Mouse (Mus musculus): Measurements from ENCODE around the gene Serpina1f. TPM values are rescaled to one million over a fixed set of nuclear protein-coding genes. Genes with fewer than 3 reads are reported as not detected.
"Not testable (repeated sequence)": the region's sequence is repeated elsewhere in the genome, so short reads cannot be mapped to it uniquely, and the experiment has no call there.

Serpina1f gene
- polyA plus RNA-seq, 1 experiment from 2014 or later = not detected

- Histone ChIP-seq H3K4me2 (ENCODE audit: low read depth, low read length) (no peak overlapping the region), H3K27ac (ENCODE audit: low read depth, low read length) (no peak overlapping the region), H3K9me3 (ENCODE audit: control insufficient read depth, low read length) (no peaks in the 10 kb centered on the region), H3K9ac (replicated peaks; ENCODE audit: low read depth, low read length) (no peak overlapping the region), H3K36me3 (ENCODE audit: control insufficient read depth, insufficient read depth, low read length) (no peaks in the 10 kb centered on the region), H3K27me3 (ENCODE audit: control insufficient read depth, insufficient read depth, low read length) (no peaks in the 10 kb centered on the region), H3K4me1 (ENCODE audit: control insufficient read depth, insufficient read depth, low read length) (no peaks in the 10 kb centered on the region), H3K4me3 (ENCODE audit: low read depth, low read length) (no peak overlapping the region)
- WGBS = 87% methylated on average over 2 of the region's 2 CpGs
- no peak for ATAC-seq (ENCODE audit: low read depth)
These were observed 22.1 kb downstream of the Serpina1f start for GRCm38 (mm10) chr12:103673179-103673578.

GRCm38 (mm10) chr12:103671483-103671882 is 23.8 kb downstream of the Serpina1f start:
- Histone ChIP-seq H3K4me1 (ENCODE audit: control insufficient read depth, insufficient read depth, low read length) (no peaks in the 10 kb centered on the region), H3K4me2 (ENCODE audit: low read depth, low read length) (no peak overlapping the region), H3K9ac (replicated peaks; ENCODE audit: low read depth, low read length) (no peak overlapping the region), H3K36me3 (ENCODE audit: control insufficient read depth, insufficient read depth, low read length) (no peaks in the 10 kb centered on the region), H3K4me3 (ENCODE audit: low read depth, low read length) (no peak overlapping the region), H3K27ac (ENCODE audit: low read depth, low read length) (no peak overlapping the region), H3K9me3 (ENCODE audit: control insufficient read depth, low read length) (no peaks in the 10 kb centered on the region), H3K27me3 (ENCODE audit: control insufficient read depth, insufficient read depth, low read length) (no peaks in the 10 kb centered on the region)
- WGBS = 81% methylated on average over 3 of the region's 3 CpGs
- ATAC-seq (ENCODE audit: low read depth) = no peak

GRCm38 (mm10) chr12:103670964-103671363 is 24.4 kb downstream of the Serpina1f start:
- Histone ChIP-seq H3K4me2 (ENCODE audit: low read depth, low read length) (no peak overlapping the region), H3K4me3 (ENCODE audit: low read depth, low read length) (no peak overlapping the region), H3K27ac (ENCODE audit: low read depth, low read length) (no peak overlapping the region), H3K4me1 (ENCODE audit: control insufficient read depth, insufficient read depth, low read length) (no peaks in the 10 kb centered on the region), H3K36me3 (ENCODE audit: control insufficient read depth, insufficient read depth, low read length) (no peaks in the 10 kb centered on the region), H3K9ac (replicated peaks; ENCODE audit: low read depth, low read length) (no peak overlapping the region), H3K9me3 (ENCODE audit: control insufficient read depth, low read length) (no peaks in the 10 kb centered on the region), H3K27me3 (ENCODE audit: control insufficient read depth, insufficient read depth, low read length) (no peaks in the 10 kb centered on the region)
- no peak for ATAC-seq (ENCODE audit: low read depth)
- 78% methylated on average over 2 of the region's 2 CpGs for WGBS

DNA sequence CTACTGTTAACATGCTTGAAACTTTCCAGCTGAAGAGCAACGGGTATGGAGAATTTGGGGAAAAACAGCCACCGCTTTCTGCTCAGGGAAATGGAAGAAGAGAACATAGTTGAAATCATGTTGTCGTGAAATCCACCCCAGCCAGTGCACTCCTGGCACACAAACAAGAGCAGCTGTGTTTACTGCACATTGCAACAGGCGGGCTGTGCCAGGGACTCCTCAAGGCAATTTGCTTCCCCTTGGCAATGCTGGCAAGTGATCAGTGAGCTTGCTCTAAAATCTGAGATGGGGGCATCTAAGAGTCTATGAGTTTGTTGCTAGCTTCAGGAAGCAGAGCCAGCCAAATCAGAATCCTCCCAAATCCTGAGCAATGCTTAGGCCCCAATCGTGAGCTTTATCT is 25.0 kb downstream of the Serpina1f start:
- ATAC-seq (ENCODE audit: low read depth) = no peak
- Histone ChIP-seq H3K4me1 (ENCODE audit: control insufficient read depth, insufficient read depth, low read length) (no peaks in the 10 kb centered on the region), H3K4me3 (ENCODE audit: low read depth, low read length) (no peak overlapping the region), H3K27ac (ENCODE audit: low read depth, low read length) (no peak overlapping the region), H3K9me3 (ENCODE audit: control insufficient read depth, low read length) (no peaks in the 10 kb centered on the region), H3K4me2 (ENCODE audit: low read depth, low read length) (no peak overlapping the region), H3K27me3 (ENCODE audit: control insufficient read depth, insufficient read depth, low read length) (no peaks in the 10 kb centered on the region), H3K36me3 (ENCODE audit: control insufficient read depth, insufficient read depth, low read length) (no peaks in the 10 kb centered on the region), H3K9ac (replicated peaks; ENCODE audit: low read depth, low read length) (no peak overlapping the region)
- WGBS = 91% methylated on average over 5 of the region's 5 CpGs

- Histone ChIP-seq H3K4me1 (ENCODE audit: control insufficient read depth, insufficient read depth, low read length) (no peaks in the 10 kb centered on the region), H3K4me2 (ENCODE audit: low read depth, low read length) (no peak overlapping the region), H3K27ac (ENCODE audit: low read depth, low read length) (no peak overlapping the region), H3K4me3 (ENCODE audit: low read depth, low read length) (no peak overlapping the region), H3K9me3 (ENCODE audit: control insufficient read depth, low read length) (no peaks in the 10 kb centered on the region), H3K36me3 (ENCODE audit: control insufficient read depth, insufficient read depth, low read length) (no peaks in the 10 kb centered on the region), H3K9ac (replicated peaks; ENCODE audit: low read depth, low read length) (no peak overlapping the region), H3K27me3 (ENCODE audit: control insufficient read depth, insufficient read depth, low read length) (no peaks in the 10 kb centered on the region)
- ATAC-seq (ENCODE audit: low read depth) = no peak
- WGBS = 91% methylated on average over 3 of the region's 3 CpGs
These were observed 30.0 kb downstream of the Serpina1f start for GRCm38 (mm10) chr12:103665286-103665685.

- not testable (repeated sequence) for H3K9ac ChIP-seq (replicated peaks; ENCODE audit: low read depth, low read length); H3K27ac ChIP-seq (ENCODE audit: low read depth, low read length); ATAC-seq (ENCODE audit: low read depth); H3K36me3 ChIP-seq (ENCODE audit: control insufficient read depth, insufficient read depth, low read length); H3K4me1 ChIP-seq (ENCODE audit: control insufficient read depth, insufficient read depth, low read length); H3K9me3 ChIP-seq (ENCODE audit: control insufficient read depth, low read length); H3K4me3 ChIP-seq (ENCODE audit: low read depth, low read length); H3K4me2 ChIP-seq (ENCODE audit: low read depth, low read length); H3K27me3 ChIP-seq (ENCODE audit: control insufficient read depth, insufficient read depth, low read length)
These were observed 33.3 kb downstream of the Serpina1f start for GRCm38 (mm10) chr12:103662053-103662452.

DNA sequence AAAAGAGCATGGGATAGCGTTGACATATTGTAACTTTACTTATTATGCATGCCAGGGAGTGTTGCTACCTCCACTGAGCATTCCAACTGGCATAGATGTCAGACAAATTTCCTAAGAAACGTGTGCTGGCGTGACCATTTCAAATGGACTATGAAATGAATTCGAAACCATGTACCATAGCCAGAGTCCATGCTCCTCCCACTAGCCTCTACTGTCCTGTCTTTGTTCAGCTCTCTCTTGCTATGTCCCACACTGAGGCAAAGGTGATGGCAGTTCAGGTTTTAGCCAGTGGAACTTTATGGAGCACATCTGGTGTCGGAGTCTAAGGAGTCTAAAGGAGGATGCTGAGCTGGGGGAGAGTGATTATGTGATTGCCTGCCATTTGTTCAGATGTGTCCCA is 35.3 kb downstream of the Serpina1f start:
- Histone ChIP-seq H3K4me2 (ENCODE audit: low read depth, low read length) (no peak overlapping the region), H3K27ac (ENCODE audit: low read depth, low read length) (no peak overlapping the region), H3K27me3 (ENCODE audit: control insufficient read depth, insufficient read depth, low read length) (no peaks in the 10 kb centered on the region), H3K4me3 (ENCODE audit: low read depth, low read length) (no peak overlapping the region), H3K36me3 (ENCODE audit: control insufficient read depth, insufficient read depth, low read length) (no peaks in the 10 kb centered on the region), H3K4me1 (ENCODE audit: control insufficient read depth, insufficient read depth, low read length) (no peaks in the 10 kb centered on the region), H3K9ac (replicated peaks; ENCODE audit: low read depth, low read length) (no peak overlapping the region), H3K9me3 (ENCODE audit: control insufficient read depth, low read length) (no peaks in the 10 kb centered on the region)
- no peak for ATAC-seq (ENCODE audit: low read depth)
- 89% methylated on average over 5 of the region's 5 CpGs for WGBS

DNA sequence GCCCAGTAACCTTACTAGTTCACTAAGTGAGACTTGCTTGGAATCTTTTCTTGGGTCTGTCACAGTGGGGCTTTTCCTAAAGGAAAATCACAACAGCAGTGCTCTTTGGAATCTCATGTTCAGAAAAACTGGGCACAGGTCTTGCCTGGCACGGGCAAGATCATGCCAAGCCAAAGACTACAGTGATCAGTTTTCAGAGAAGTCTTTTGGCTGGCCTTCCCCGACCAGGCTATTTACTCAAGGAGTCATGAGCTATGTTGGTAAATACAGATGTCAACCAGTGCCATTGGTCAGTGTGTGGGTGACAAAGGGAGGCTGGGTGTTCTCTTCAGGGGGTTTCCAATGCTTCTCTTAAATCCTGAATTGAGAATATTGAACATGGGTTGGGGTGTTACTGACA is 36.2 kb downstream of the Serpina1f start:
- Histone ChIP-seq H3K4me1 (ENCODE audit: control insufficient read depth, insufficient read depth, low read length) (no peaks in the 10 kb centered on the region), H3K27ac (ENCODE audit: low read depth, low read length) (no peak overlapping the region), H3K4me3 (ENCODE audit: low read depth, low read length) (no peak overlapping the region), H3K36me3 (ENCODE audit: control insufficient read depth, insufficient read depth, low read length) (no peaks in the 10 kb centered on the region), H3K27me3 (ENCODE audit: control insufficient read depth, insufficient read depth, low read length) (no peaks in the 10 kb centered on the region), H3K4me2 (ENCODE audit: low read depth, low read length) (no peak overlapping the region), H3K9me3 (ENCODE audit: control insufficient read depth, low read length) (no peaks in the 10 kb centered on the region), H3K9ac (replicated peaks; ENCODE audit: low read depth, low read length) (no peak overlapping the region)
- ATAC-seq (ENCODE audit: low read depth) = no peak
- WGBS = 82% methylated on average over 2 of the region's 2 CpGs

- Histone ChIP-seq H3K4me1 (ENCODE audit: control insufficient read depth, insufficient read depth, low read length) (no peaks in the 10 kb centered on the region), H3K36me3 (ENCODE audit: control insufficient read depth, insufficient read depth, low read length) (no peaks in the 10 kb centered on the region), H3K27me3 (ENCODE audit: control insufficient read depth, insufficient read depth, low read length) (no peaks in the 10 kb centered on the region), H3K4me3 (ENCODE audit: low read depth, low read length) (no peak overlapping the region), H3K4me2 (ENCODE audit: low read depth, low read length) (no peak overlapping the region), H3K9ac (replicated peaks; ENCODE audit: low read depth, low read length) (no peak overlapping the region), H3K9me3 (ENCODE audit: control insufficient read depth, low read length) (no peaks in the 10 kb centered on the region), H3K27ac (ENCODE audit: low read depth, low read length) (no peak overlapping the region)
- no peak for ATAC-seq (ENCODE audit: low read depth)
- 92% methylated on average over 10 of the region's 10 CpGs for WGBS
These were observed 37.3 kb downstream of the Serpina1f start for GRCm38 (mm10) chr12:103657991-103658390.
